In the genomic region with DNA sequence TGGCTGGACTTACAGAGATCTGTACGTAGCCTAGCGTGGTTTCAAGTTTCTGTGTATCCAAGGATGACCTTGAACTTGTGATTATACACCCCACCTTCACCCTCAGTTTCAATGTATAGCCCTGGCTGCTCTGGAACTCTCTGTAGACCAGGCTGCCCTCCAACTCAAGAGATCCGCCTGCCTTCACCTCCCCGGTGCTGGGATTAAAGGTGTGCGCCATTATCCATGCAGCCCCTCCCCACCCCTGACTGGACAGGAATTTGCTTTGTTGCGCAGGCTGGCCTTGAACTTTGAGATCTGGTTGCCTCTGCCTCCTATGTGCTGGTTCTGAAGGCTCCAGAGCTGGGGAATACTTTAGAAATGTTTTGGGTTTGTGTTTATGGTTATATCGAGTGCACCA, we compare ENCODE assay signal across 18 mouse cellular contexts. TPM values are rescaled to one million over a fixed set of nuclear protein-coding genes. Genes with fewer than 3 reads are reported as not detected.
DNase-seq lines count a peak whose midpoint lies in the region; ATAC-seq and TF ChIP-seq lines count a peak whose summit lies in the region.
"Had no signal": no experiment of that assay in that cellular context is flagged by ENCODE, and none has a peak within 500 bp of the region (broad histone marks: within the 10 kb centered on the region; RNA-seq: fewer than 3 reads in every experiment).

No protein-coding gene starts in this region.

- no peak overlapping the region for H3K4me3 ChIP-seq in heart, adult 2 months
- no peak overlapping the region for H3K4me3 ChIP-seq in heart, embryonic 10.5 days
- no peak overlapping the region for H3K4me3 ChIP-seq in kidney, embryonic 14.5 days (ENCODE audit: low read length)
- no peak overlapping the region for H3K4me3 ChIP-seq in stomach, postnatal 0 days (ENCODE audit: low read depth, low read length)
- H3K4me3 ChIP-seq: forebrain, embryonic 15.5 days; hindbrain, embryonic 13.5 days; limb, embryonic 15.5 days had no signal

- TF ChIP-seq POLR2A in heart, adult 2 months (IDR thresholded peaks at IDR 0.05; ENCODE audit: insufficient read depth, low read depth, low read length) = no peak

- no peak for TF ChIP-seq EP300 in heart, adult 2 months (IDR thresholded peaks at IDR 0.05; ENCODE audit: insufficient read depth, low read depth, low read length)
- no peak for TF ChIP-seq EP300 in stomach, postnatal 0 days (optimal IDR thresholded peaks at IDR 0.05)

- no peak for DNase-seq in heart, adult 2 months
- DNase-seq in heart, embryonic 10.5 days (ENCODE audit: low spot score) = no peak
- no peak for DNase-seq in kidney, adult 8-10 months
- DNase-seq in R1 (ENCODE audit: low read depth, low spot score) = peak; percentile 95
- no peak for DNase-seq in stomach, postnatal 0 days (ENCODE audit: low spot score)
- no peak for DNase-seq in kidney, postnatal 14 days
- DNase-seq: cerebellum, adult 18-20 months; cerebellum, postnatal 25 days; embryo, embryonic 11 days; gastrocnemius, postnatal 36 days; lung, embryonic 14.5 days; lung, postnatal 4 days; right cerebral cortex, postnatal 25 days had no signal

- H3K9ac ChIP-seq in heart, adult 2 months (ENCODE audit: low read depth, low read length) = no peak overlapping the region
- no peak overlapping the region for H3K9ac ChIP-seq in kidney, embryonic 14.5 days (ENCODE audit: low read depth, low read length)
- no peak overlapping the region for H3K9ac ChIP-seq in stomach, postnatal 0 days (ENCODE audit: low read length)
- H3K9ac ChIP-seq: forebrain, embryonic 15.5 days; hindbrain, embryonic 13.5 days; limb, embryonic 15.5 days; lung, embryonic 14.5 days had no signal

- intact Hi-C loops in heart, adult 2 months (cut with DNase I) = no loop called here

- H3K79me2 ChIP-seq in heart, adult 2 months (replicated peaks; ENCODE audit: control insufficient read depth, insufficient read depth, low read length) = peaks cover 9% of the 10 kb centered on the region

- H3K27me3 ChIP-seq in heart, adult 2 months (ENCODE audit: control insufficient read depth, insufficient read depth, low read length) = no peaks in the 10 kb centered on the region
- no peaks in the 10 kb centered on the region for H3K27me3 ChIP-seq in heart, embryonic 10.5 days (ENCODE audit: insufficient read depth, poor library complexity, severe bottlenecking)
- H3K27me3 ChIP-seq in kidney, embryonic 14.5 days (ENCODE audit: control insufficient read depth, insufficient read depth, low read length) = no peaks in the 10 kb centered on the region
- no peaks in the 10 kb centered on the region for H3K27me3 ChIP-seq in stomach, postnatal 0 days (ENCODE audit: control insufficient read depth, insufficient read depth, low read length)
- H3K27me3 ChIP-seq: forebrain, embryonic 15.5 days; hindbrain, embryonic 13.5 days; limb, embryonic 15.5 days; Patski had no signal

- peak overlapping the region; percentile 13; the same call in 1 of the 2 replicates for H3K27ac ChIP-seq in heart, adult 2 months
- H3K27ac ChIP-seq in heart, embryonic 10.5 days = no peak overlapping the region
- H3K27ac ChIP-seq in kidney, embryonic 14.5 days (ENCODE audit: low read depth, low read length) = peak overlapping the region; percentile 13; the same call in 1 of the 2 replicates
- H3K27ac ChIP-seq in stomach, postnatal 0 days (replicated peaks) = no peak overlapping the region
- H3K27ac ChIP-seq: forebrain, embryonic 15.5 days; hindbrain, embryonic 13.5 days; limb, embryonic 15.5 days had no signal

- H3K9me3 ChIP-seq in heart, embryonic 10.5 days = no peaks in the 10 kb centered on the region
- no peaks in the 10 kb centered on the region for H3K9me3 ChIP-seq in kidney, embryonic 14.5 days (ENCODE audit: control insufficient read depth, low read length)
- no peaks in the 10 kb centered on the region for H3K9me3 ChIP-seq in stomach, postnatal 0 days (ENCODE audit: control insufficient read depth, low read length)
- H3K9me3 ChIP-seq: forebrain, embryonic 15.5 days; hindbrain, embryonic 13.5 days; limb, embryonic 15.5 days had no signal

- H3K36me3 ChIP-seq in heart, adult 2 months (ENCODE audit: control insufficient read depth, insufficient read depth, low read length) = peaks cover 40% of the 10 kb centered on the region
- peaks cover 13% of the 10 kb centered on the region for H3K36me3 ChIP-seq in heart, embryonic 10.5 days
- H3K36me3 ChIP-seq in kidney, embryonic 14.5 days (ENCODE audit: control insufficient read depth, insufficient read depth, low read length) = peaks cover 7% of the 10 kb centered on the region
- H3K36me3 ChIP-seq in stomach, postnatal 0 days (ENCODE audit: control insufficient read depth, insufficient read depth, low read length) = peaks cover 2% of the 10 kb centered on the region; the same call in 1 of the 2 replicates
- H3K36me3 ChIP-seq: forebrain, embryonic 15.5 days had no signal

- no peak overlapping the region for H3K4me2 ChIP-seq in kidney, embryonic 14.5 days (replicated peaks; ENCODE audit: low read depth, low read length)
- H3K4me2 ChIP-seq in stomach, postnatal 0 days (replicated peaks; ENCODE audit: low read depth) = no peak overlapping the region
- H3K4me2 ChIP-seq: forebrain, embryonic 15.5 days; hindbrain, embryonic 13.5 days; limb, embryonic 15.5 days; lung, embryonic 14.5 days had no signal

- peaks cover 17% of the 10 kb centered on the region for H3K4me1 ChIP-seq in heart, adult 2 months (ENCODE audit: control insufficient read depth, insufficient read depth, low read length)
- H3K4me1 ChIP-seq in heart, embryonic 10.5 days = peaks cover 14% of the 10 kb centered on the region; the same call in 1 of the 2 replicates
- H3K4me1 ChIP-seq in kidney, embryonic 14.5 days (ENCODE audit: control insufficient read depth, insufficient read depth, low read length) = peaks cover 4% of the 10 kb centered on the region; the same call in 1 of the 2 replicates
- H3K4me1 ChIP-seq in stomach, postnatal 0 days (replicated peaks; ENCODE audit: control insufficient read depth, insufficient read depth) = no peaks in the 10 kb centered on the region

- no peak for TF ChIP-seq CTCF in heart, adult 2 months (IDR thresholded peaks at IDR 0.05)
- TF ChIP-seq CTCF in stomach, postnatal 0 days (IDR thresholded peaks at IDR 0.05; ENCODE audit: low read depth) = no peak

- no peak for ATAC-seq in kidney, embryonic 14.5 days (ENCODE audit: low FRiP score, low TSS enrichment)
- 0 out of 2 replicates have a peak, but pooled peaks have one; percentile 10 for ATAC-seq in stomach, postnatal 0 days (ENCODE audit: low FRiP score, low TSS enrichment)
- ATAC-seq: forebrain, embryonic 15.5 days; Patski had no signal

- 81% methylated on average over 7 of the region's 7 CpGs for WGBS in heart, adult 2 months
- 90% methylated on average over 7 of the region's 7 CpGs for WGBS in heart, embryonic 10.5 days
- WGBS in kidney, embryonic 14.5 days = 79% methylated on average over 7 of the region's 7 CpGs
- WGBS in stomach, postnatal 0 days = 72% methylated on average over 7 of the region's 7 CpGs

RNA-seq across cellular contexts. Expression of a gene that starts 24.3 kb away (rescaled TPM):
- 100 to 1,000 TPM; 194 to 199 TPM for total RNA-seq in heart, adult 2 months (2021)
- 51.6 and 110 TPM in 2 replicates for polyA plus RNA-seq in heart, adult 2 months (2012; rRNA removed)
- polyA plus RNA-seq in heart, embryonic 10.5 days (2016; fragmentation: Nextera tagmentation; extraction: Ambion mirVana) = 348 and 351 TPM in 2 replicates
- 253 and 276 TPM in 2 replicates for polyA plus RNA-seq in kidney, embryonic 14.5 days (2014; fragmentation: Nextera tagmentation; extraction: Ambion mirVana)
- 270 and 275 TPM in 2 replicates for polyA plus RNA-seq in stomach, postnatal 0 days (2015; fragmentation: Nextera tagmentation; extraction: Ambion mirVana)

Comparison
In these comparisons a context has a peak if more than half of its experiments do, and no peak if none do; other contexts are left out.
1. H3K27ac ChIP-seq: peak in heart, adult 2 months (single experiment) and kidney, embryonic 14.5 days (single experiment); none in heart, embryonic 10.5 days (single experiment) and stomach, postnatal 0 days (single experiment).